22 mouse cellular contexts compared by ENCODE assay signal in the genomic region with DNA sequence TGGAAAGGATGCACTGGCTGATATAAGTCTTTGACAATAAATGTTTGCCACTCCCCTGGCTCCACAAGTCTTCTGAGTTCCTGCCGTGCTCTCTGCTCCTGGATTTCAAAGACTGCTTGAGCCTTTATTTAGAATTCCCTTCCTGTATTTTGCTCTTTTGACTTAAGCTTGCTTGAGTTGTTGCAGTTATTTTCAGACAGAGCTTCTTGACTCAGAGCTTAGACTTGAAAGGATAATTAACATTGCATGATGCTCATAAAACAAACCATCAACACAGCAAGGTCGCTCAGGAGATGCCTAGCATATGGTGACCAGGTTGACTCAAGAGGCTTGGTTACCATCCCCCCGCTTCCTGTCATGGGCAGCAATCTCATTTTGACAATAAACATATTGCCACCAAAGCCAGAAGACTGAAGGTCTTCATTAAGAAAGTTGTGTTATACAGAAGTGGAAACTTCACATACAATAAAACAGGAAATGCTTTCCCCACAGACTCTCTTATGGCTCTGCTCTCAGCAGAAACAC.
DNase-seq lines count a peak whose midpoint lies in the region; ATAC-seq lines count a peak whose summit lies in the region.
"Had no signal": no experiment of that assay in that cellular context is flagged by ENCODE, and none has a peak within 500 bp of the region (broad histone marks: within the 10 kb centered on the region; RNA-seq: fewer than 3 reads in every experiment).

No protein-coding gene starts in this region.

- H3K36me3 ChIP-seq in embryonic facial prominence, embryonic 10.5 days (replicated peaks): no peaks in the 10 kb centered on the region
- H3K36me3 ChIP-seq in stomach, embryonic 15.5 days: no peaks in the 10 kb centered on the region
- H3K36me3 ChIP-seq: heart, embryonic 15.5 days; liver, embryonic 13.5 days had no signal

- peaks cover 24% of the 10 kb centered on the region for H3K4me1 ChIP-seq in embryonic facial prominence, embryonic 10.5 days
- H3K4me1 ChIP-seq in stomach, embryonic 15.5 days: peaks cover 8% of the 10 kb centered on the region; the same call in 1 of the 2 replicates
- H3K4me1 ChIP-seq: forebrain, embryonic 13.5 days; liver, embryonic 13.5 days had no signal

- H3K27ac ChIP-seq in embryonic facial prominence, embryonic 10.5 days (replicated peaks): no peak overlapping the region; the same call in 1 of the 2 replicates
- H3K27ac ChIP-seq in stomach, embryonic 15.5 days: peak overlapping the region; percentile 13; the same call in 1 of the 2 replicates
- H3K27ac ChIP-seq: forebrain, embryonic 13.5 days; heart, adult 2 months; heart, embryonic 15.5 days; layer of hippocampus, adult 2 months; liver, embryonic 13.5 days had no signal

- DNase-seq in kidney, postnatal 10 days: peak; percentile 11
- DNase-seq in kidney, adult 18-20 months: no peak
- peak; percentile 22 for DNase-seq in embryonic facial prominence, embryonic 10.5 days (ENCODE audit: low spot score)
- DNase-seq in hindlimb bud, embryonic 11.5 days (ENCODE audit: extremely low spot score, low read depth, low spot score): peak; percentile 66
- no peak for DNase-seq in frontal cortex, postnatal 10 days (ENCODE audit: low spot score in 2 of 2)
- no peak for DNase-seq in cerebellum, postnatal 4 days (ENCODE audit: low spot score in 2 of 2)
- DNase-seq: B cell, adult 2 months; cerebellum, adult 2 months; gastrocnemius, postnatal 25 days; heart, adult 2 months; kidney, adult 11 months; layer of hippocampus, postnatal 36 days; liver, embryonic 13.5 days; lung, embryonic 14.5 days; lung, postnatal 36 days; retina, postnatal 1 day had no signal

- no peak overlapping the region for H3K9ac ChIP-seq in stomach, embryonic 15.5 days
- H3K9ac ChIP-seq: forebrain, embryonic 13.5 days; heart, embryonic 15.5 days; liver, embryonic 13.5 days; lung, embryonic 14.5 days had no signal

- H3K9me3 ChIP-seq in embryonic facial prominence, embryonic 10.5 days: no peaks in the 10 kb centered on the region
- H3K9me3 ChIP-seq in stomach, embryonic 15.5 days: no peaks in the 10 kb centered on the region
- H3K9me3 ChIP-seq: forebrain, embryonic 13.5 days; heart, embryonic 15.5 days; liver, embryonic 13.5 days had no signal

- no peak overlapping the region for H3K4me3 ChIP-seq in embryonic facial prominence, embryonic 10.5 days
- H3K4me3 ChIP-seq in stomach, embryonic 15.5 days (replicated peaks): no peak overlapping the region
- H3K4me3 ChIP-seq: erythroblast, embryonic 14.5 days; forebrain, embryonic 13.5 days; heart, adult 2 months; heart, embryonic 15.5 days; layer of hippocampus, adult 2 months; liver, embryonic 13.5 days had no signal

- no peaks in the 10 kb centered on the region for H3K27me3 ChIP-seq in embryonic facial prominence, embryonic 10.5 days (replicated peaks; ENCODE audit: low read depth, poor library complexity, severe bottlenecking)
- no peaks in the 10 kb centered on the region for H3K27me3 ChIP-seq in stomach, embryonic 15.5 days (replicated peaks)
- H3K27me3 ChIP-seq: forebrain, embryonic 13.5 days; heart, embryonic 15.5 days; liver, embryonic 13.5 days had no signal

- no peak for ATAC-seq in stomach, embryonic 15.5 days (ENCODE audit: insufficient read depth, low FRiP score, low read depth)
- ATAC-seq: forebrain, embryonic 13.5 days; hindbrain, embryonic 16.5 days had no signal

- 71% methylated on average over 3 of the region's 3 CpGs for WGBS in embryonic facial prominence, embryonic 10.5 days
- 52% methylated on average over 3 of the region's 3 CpGs for WGBS in stomach, embryonic 15.5 days

- no peak overlapping the region for H3K4me2 ChIP-seq in stomach, embryonic 15.5 days
- H3K4me2 ChIP-seq: forebrain, embryonic 13.5 days; heart, embryonic 15.5 days; liver, embryonic 13.5 days; lung, embryonic 14.5 days had no signal

Comparison
In these comparisons a context has a peak if more than half of its experiments do, and no peak if none do; other contexts are left out.
1. DNase-seq: peak in kidney, postnatal 10 days (single experiment), embryonic facial prominence, embryonic 10.5 days (single experiment) and hindlimb bud, embryonic 11.5 days (single experiment); none in kidney, adult 18-20 months (single experiment), frontal cortex, postnatal 10 days (0 of 2) and cerebellum, postnatal 4 days (0 of 2).